Mouse (Mus musculus): ENCODE measurements around the gene Prim1. TPM values are rescaled to one million over a fixed set of nuclear protein-coding genes. Genes with fewer than 3 reads are reported as not detected.

The Prim1 gene
- total RNA-seq (2022) = 1 to 10 TPM; 6.5 to 9.3 (median 8.1) TPM

- peak; percentile 66 to 68 for DNase-seq (ENCODE audit: low spot score in 2 of 2)
Measured at GRCm38 (mm10) chr10:128015068-128015934, at the start of gene Prim1. Prim1 (plus strand) TSS chr10:128015168.

- DNase-seq (ENCODE audit: low spot score in 2 of 2) = no peak
Measured at GRCm38 (mm10) chr10:127966506-127966905, 48.5 kb upstream of the Prim1 start.

GRCm38 (mm10) chr10:127969820-127970219, 45.1 kb upstream of the Prim1 start:
- DNase-seq (ENCODE audit: low spot score in 2 of 2) = no peak

DNA sequence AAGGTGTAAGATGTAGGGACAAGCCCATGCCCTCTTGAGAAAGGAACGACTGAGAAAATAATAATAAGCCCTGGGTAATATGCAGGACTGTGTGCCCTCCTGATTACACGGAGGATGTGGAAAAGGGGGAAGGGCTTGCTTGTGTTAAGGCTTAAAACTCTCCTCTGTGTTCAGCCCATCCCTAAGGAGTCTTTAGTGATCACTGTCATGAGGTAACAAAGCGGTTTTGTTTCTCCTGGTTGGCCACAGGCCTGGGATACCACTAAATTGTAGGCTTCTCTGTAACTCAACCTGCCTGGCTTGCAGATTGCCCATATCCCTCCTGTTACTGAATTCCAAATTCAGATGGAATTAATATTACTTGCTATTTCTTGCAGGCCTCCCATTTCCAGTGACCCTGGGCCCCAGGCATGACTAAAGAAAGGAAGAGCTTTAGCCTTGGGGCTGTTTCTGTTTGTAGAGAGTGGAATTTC, 44.6 kb upstream of the Prim1 start:
- no peak for DNase-seq (ENCODE audit: low spot score in 2 of 2)

GRCm38 (mm10) chr10:127971135-127971534, 43.8 kb upstream of the Prim1 start:
- no peak for DNase-seq (ENCODE audit: low spot score in 2 of 2)

DNA sequence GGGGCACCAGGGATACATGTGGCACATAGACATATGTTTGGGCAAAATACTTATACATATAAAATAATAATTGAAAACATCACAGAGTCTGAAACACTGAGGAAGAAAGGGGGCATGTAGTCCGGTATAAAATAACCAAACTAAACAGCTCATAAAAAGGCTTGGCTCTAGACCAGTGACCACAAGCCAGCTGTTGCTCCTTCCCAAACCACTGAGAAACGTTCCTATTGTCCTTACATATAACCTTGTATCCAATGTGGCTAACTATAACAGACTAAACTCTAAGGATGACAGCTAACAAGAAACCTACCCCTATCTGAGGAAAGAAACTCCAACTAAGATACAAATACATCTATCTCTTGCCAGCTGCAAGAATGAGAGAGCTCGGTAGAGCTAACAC, 40.9 kb upstream of the Prim1 start:
- DNase-seq (ENCODE audit: low spot score in 2 of 2) = no peak

DNA sequence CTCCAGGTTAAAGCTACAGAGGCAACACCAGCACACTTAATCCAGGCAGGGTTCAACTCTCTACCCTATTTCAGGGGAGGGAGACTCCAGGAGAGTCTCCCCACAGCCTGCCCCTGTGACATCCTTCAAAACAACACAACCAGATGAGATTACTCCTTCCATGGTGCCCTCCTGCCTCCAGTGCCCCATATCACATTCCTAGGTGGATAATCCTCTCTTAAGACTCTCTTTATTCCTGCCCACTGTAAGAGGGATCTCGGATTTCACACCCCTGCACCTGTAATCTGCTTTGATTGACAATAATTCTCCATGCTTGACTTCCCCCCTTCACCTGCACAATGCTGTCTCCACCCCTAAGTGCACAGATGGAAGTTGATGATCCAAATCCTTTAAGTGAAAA, 39.5 kb upstream of the Prim1 start:
- DNase-seq (ENCODE audit: low spot score in 2 of 2) = no peak

- DNase-seq (ENCODE audit: low spot score in 2 of 2) = peak in 1 of 2 experiments; percentile 14
Measured at GRCm38 (mm10) chr10:127984650-127985049, 30.3 kb upstream of the Prim1 start.

GRCm38 (mm10) chr10:127985601-127986000, 29.4 kb upstream of the Prim1 start:
- DNase-seq (ENCODE audit: low spot score in 2 of 2) = no peak

DNA sequence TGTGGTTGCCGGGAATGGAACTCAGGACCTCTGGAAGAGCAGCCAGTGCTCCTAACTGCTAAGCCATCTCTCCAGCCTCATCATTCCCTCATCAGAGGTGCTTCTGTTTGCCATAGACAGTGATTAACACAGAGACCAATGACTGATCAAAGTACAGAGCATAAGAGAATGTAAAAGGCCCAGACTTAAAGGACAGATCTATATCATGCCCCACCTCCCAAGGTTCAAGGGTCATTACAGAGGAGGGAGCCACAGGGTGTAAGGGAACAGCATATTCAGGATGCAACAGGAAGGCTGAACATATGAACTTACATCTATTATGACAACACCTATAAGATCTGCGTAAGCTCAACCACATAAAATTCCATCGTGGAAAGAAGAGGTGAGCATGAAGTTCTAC, 18.3 kb upstream of the Prim1 start:
- DNase-seq (ENCODE audit: low spot score in 2 of 2) = no peak

- no peak for DNase-seq (ENCODE audit: low spot score in 2 of 2)
Measured at GRCm38 (mm10) chr10:127998260-127998659, 16.7 kb upstream of the Prim1 start.

DNA sequence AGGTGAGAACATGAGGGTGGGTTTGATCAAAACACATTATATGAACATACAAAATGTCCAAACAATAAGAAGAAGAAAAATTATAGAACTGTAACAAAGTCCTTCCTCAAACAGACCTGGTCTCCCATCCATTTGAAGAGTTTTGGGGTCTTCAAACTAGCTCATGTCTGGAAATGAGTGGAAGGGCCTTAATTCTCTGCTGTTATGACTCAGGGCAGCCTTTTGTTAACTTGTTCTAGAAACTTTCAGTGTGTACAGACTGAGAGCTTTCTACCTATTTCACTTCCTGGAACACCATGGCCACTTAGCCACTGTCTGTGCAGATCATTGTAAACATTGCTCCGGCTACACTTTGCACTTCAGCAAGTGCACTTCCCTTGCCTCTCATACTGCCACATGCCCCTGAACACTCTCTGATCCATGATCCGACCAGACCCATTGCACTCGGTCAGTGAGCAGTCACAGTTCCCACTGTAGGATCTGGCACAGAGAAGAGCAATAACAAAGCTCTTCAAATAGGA, 11.6 kb upstream of the Prim1 start:
- no peak for DNase-seq (ENCODE audit: low spot score in 2 of 2)

- DNase-seq (ENCODE audit: low spot score in 2 of 2) = no peak
Measured at GRCm38 (mm10) chr10:128004918-128005317, 10.1 kb upstream of the Prim1 start.

DNA sequence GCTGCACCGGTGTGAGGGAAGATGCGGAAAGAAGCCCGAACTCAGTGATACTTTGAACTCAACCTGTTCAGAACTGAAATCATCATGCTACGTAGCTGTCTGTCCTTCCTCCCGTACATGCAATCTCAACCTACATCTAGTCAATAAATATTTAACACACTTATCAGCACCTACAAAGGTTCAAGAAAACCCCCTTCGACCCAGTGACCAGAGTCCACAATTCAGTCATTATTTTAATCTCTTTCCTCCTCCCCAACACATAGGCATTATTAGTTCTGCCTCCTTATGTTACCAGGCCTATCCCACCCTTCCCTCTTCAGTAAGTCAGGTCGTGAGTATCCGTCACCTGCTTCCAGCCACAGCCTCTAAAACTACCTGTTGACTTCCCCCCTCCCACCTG, 9.5 kb upstream of the Prim1 start:
- no peak for DNase-seq (ENCODE audit: low spot score in 2 of 2)

- DNase-seq (ENCODE audit: low spot score in 2 of 2) = no peak
Measured at GRCm38 (mm10) chr10:128007446-128007845, 7.5 kb upstream of the Prim1 start, which contains the start of gene Hsd17b6. Hsd17b6 (minus strand) TSS chr10:128007611.

- peak; percentile 28 to 71 for DNase-seq (ENCODE audit: low spot score in 2 of 2)
Measured at GRCm38 (mm10) chr10:128008207-128008889, 6.6 kb upstream of the Prim1 start.

DNA sequence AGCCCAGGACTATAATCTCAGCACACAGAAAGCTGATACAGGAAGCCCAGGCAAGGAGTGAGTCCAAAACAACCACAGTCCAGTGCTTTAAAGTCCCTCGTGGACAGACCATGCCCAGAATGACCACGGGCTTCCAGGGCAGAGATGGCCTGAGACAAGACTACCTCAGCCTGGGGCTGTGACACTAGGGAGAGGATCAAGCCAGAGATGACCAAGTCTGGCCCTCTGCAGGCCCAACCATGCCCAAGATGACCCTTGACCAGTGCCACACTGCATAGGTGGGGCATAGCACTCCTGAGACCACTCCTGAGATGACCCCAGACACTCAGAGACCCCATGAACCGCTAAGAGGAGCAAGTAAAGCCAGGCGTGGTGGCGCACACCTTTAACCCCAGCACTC, 5.2 kb upstream of the Prim1 start:
- DNase-seq (ENCODE audit: low spot score in 2 of 2) = no peak

DNA sequence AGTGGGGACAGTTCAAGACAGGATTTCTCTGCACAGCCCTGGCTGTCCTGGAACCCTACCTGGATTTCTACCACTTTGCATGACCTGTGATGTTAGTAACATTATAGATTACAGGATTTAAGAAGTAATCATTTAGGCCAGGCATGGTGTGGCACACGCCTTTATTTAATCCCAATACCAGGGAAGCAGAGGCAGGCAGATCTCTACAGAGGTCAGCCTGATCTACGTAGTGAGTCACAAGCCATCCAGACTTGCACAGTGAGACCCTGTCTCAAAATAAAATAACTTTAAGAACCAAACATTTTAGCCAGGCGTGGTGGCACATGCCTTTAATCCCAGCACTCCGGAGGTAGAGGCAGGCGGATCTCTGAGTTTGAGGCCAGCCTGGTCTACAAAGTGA, 7.2 kb downstream of the Prim1 start:
- no peak for DNase-seq (ENCODE audit: low spot score in 2 of 2)

GRCm38 (mm10) chr10:128023496-128023895, 8.5 kb downstream of the Prim1 start:
- DNase-seq (ENCODE audit: low spot score in 2 of 2) = no peak

- no peak for DNase-seq (ENCODE audit: low spot score in 2 of 2)
Measured at GRCm38 (mm10) chr10:128029931-128030330, 15.0 kb downstream of the Prim1 start.

DNA sequence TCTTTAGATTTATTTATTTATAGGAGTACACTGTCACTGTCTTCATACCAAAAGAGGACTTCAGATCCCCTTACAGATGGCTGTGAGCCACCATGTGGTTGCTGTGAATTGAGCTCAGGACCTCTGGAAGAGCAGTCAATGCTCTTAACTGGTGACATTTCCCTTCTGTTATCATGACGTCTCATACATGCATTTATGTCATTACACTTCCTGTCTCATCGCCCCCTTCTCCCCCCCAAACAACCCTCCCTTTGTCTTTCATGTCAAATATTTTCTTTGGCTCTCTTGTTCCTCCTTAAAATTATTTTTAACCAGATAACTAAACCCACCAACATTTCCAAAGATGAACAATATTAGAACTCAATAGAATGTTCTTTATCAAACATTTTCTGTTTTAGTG, 15.9 kb downstream of the Prim1 start:
- no peak for DNase-seq (ENCODE audit: low spot score in 2 of 2)

GRCm38 (mm10) chr10:128036746-128037425, 21.9 kb downstream of the Prim1 start:
- DNase-seq (ENCODE audit: low spot score in 2 of 2) = peak in 1 of 2 experiments; percentile 33

Data from left cerebral cortex, adult 8-10 months (tissue).